Mouse (Mus musculus) layer of hippocampus, adult 6 months (tissue): ENCODE data around the gene Lmx1a. TPM values are rescaled to one million over a fixed set of nuclear protein-coding genes. Genes with fewer than 3 reads are reported as not detected.

ENCODE experiments used
- long read RNA-seq, 2 experiments: library from polyadenylated mRNA; unstranded; transcript quantifications; one replicate each; pipeline ENCODE4 v2.0.0; 2019 to 2020
- polyA plus RNA-seq: library from polyadenylated mRNA; unstranded; fragments of <200 nt; fragmentation: Nextera tagmentation; gene quantifications from 2 replicates; pipeline ENCODE4 v1.2.3, GENCODE M21; 2021

Gene Lmx1a
- polyA plus RNA-seq, result 0.16 and 0.87 TPM in 2 replicates
- long read RNA-seq, experiment 1, partial matches to known transcripts, result 1 of 1 reads
- long read RNA-seq, experiment 1, other reads (novel, unspliced or antisense), result 0 of 1 reads
- long read RNA-seq, experiment 2, result 0 reads

DNA sequence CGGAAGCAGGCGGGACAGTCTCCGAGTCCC is at the start of gene Lmx1a:
TSS of gene Lmx1a (plus strand) at position 6 of the 30 bp plus-strand sequence.

Other genes with a start within 250 kb of the Lmx1a start
- 0.25 TPM in 1 of 2 replicates, not detected in the other for gene Lrrc52, start 222.5 kb upstream of the Lmx1a start, polyA plus RNA-seq
- 8.0 and 9.0 TPM in 2 replicates for gene Rxrg, start 90.9 kb upstream of the Lmx1a start, polyA plus RNA-seq